Mouse (Mus musculus) heart, postnatal 25 days (tissue): ENCODE data around the gene Bcar1. TPM values are rescaled to one million over a fixed set of nuclear protein-coding genes. Genes with fewer than 3 reads are reported as not detected.

Experiments
- DNase-seq: peaks from one replicate; pipeline ENCODE4 v3.0.0; 2022; ENCODE audit warnings: low spot score
- intact Hi-C: fragments of 180-260 bp; cut with DNase I; formaldehyde crosslinking; loops from one replicate; pipeline ENCODE4 v1.15.1; 2025
- total RNA-seq, 2 experiments: library from RNA; stranded (reverse); gene quantifications; 2 replicates each; pipeline ENCODE4 v1.2.3; 2021

Bcar1 gene
- total RNA-seq, 2 experiments from 2014 or later: 18.7 to 20.7 TPM

GRCm38 (mm10) chr8:111742261-111743037, 1.2 kb downstream of the Bcar1 start:
- no peak for DNase-seq
- intact Hi-C loops: loop anchor here (2.0 kb wide), 1 partner anchor 24 kb away; no protein-coding TSS in a partner anchor

- no peak for DNase-seq
- intact Hi-C loops: loop anchor here (2.0 kb wide), 1 partner anchor 15 kb away; no protein-coding TSS in a partner anchor
Observed at GRCm38 (mm10) chr8:111741556-111741955, 2.1 kb downstream of the Bcar1 start.

GRCm38 (mm10) chr8:111740994-111741393, 2.6 kb downstream of the Bcar1 start:
- intact Hi-C loops: loop anchor here (2.0 kb wide), 1 partner anchor 14 kb away; no protein-coding TSS in a partner anchor
- DNase-seq: no peak

- intact Hi-C loops: loop anchor here (2.0 kb wide), 1 partner anchor 14 kb away; no protein-coding TSS in a partner anchor
- no peak for DNase-seq
Observed at GRCm38 (mm10) chr8:111740301-111740711, 3.3 kb downstream of the Bcar1 start.

- no peak for DNase-seq
Observed at GRCm38 (mm10) chr8:111739604-111740003, 4.0 kb downstream of the Bcar1 start.

GRCm38 (mm10) chr8:111738867-111739266, 4.7 kb downstream of the Bcar1 start:
- intact Hi-C loops: no loop called here
- no peak for DNase-seq

More at GRCm38 (mm10) chr8:111739604-111740003, 4.0 kb downstream of the Bcar1 start:
- intact Hi-C loops: loop anchor here (2.0 kb wide), 1 partner anchor 13 kb away; no protein-coding TSS in a partner anchor

- intact Hi-C loops: no loop called here
- no peak for DNase-seq
Observed at GRCm38 (mm10) chr8:111736321-111736720, 7.3 kb downstream of the Bcar1 start.

- intact Hi-C loops: no loop called here
- no peak for DNase-seq
Observed at GRCm38 (mm10) chr8:111735791-111736190, 7.8 kb downstream of the Bcar1 start.

GRCm38 (mm10) chr8:111735335-111735761, 8.3 kb downstream of the Bcar1 start:
- intact Hi-C loops: no loop called here
- peak; percentile 65 for DNase-seq

- DNase-seq: no peak
- intact Hi-C loops: no loop called here
Observed at GRCm38 (mm10) chr8:111734244-111734960, 9.2 kb downstream of the Bcar1 start.

- no peak for DNase-seq
- intact Hi-C loops: no loop called here
Observed at GRCm38 (mm10) chr8:111733581-111734243, 9.9 kb downstream of the Bcar1 start.

GRCm38 (mm10) chr8:111732406-111733085, 11.1 kb downstream of the Bcar1 start:
- intact Hi-C loops: no loop called here
- no peak for DNase-seq

GRCm38 (mm10) chr8:111732004-111732403, 11.6 kb downstream of the Bcar1 start:
- peak; percentile 97 for DNase-seq
- intact Hi-C loops: no loop called here

GRCm38 (mm10) chr8:111731231-111731977, 12.2 kb downstream of the Bcar1 start:
- intact Hi-C loops: no loop called here
- DNase-seq: no peak

- no peak for DNase-seq
- intact Hi-C loops: no loop called here
Observed at GRCm38 (mm10) chr8:111729233-111730170, 14.1 kb downstream of the Bcar1 start.

- no peak for DNase-seq
- intact Hi-C loops: no loop called here
Observed at GRCm38 (mm10) chr8:111728481-111728880, 15.1 kb downstream of the Bcar1 start.

- no peak for DNase-seq
- intact Hi-C loops: loop anchor here (2.0 kb wide), 1 partner anchor 13 kb away; no protein-coding TSS in a partner anchor
Observed at GRCm38 (mm10) chr8:111727553-111727952, 16.1 kb downstream of the Bcar1 start.
